Mouse (Mus musculus): Measurements from ENCODE around the gene Ssr3. TPM values are rescaled to one million over a fixed set of nuclear protein-coding genes. Genes with fewer than 3 reads are reported as not detected.
A peak's percentile ranks its signal among the peaks of the same experiment; 100 is the strongest.

The Ssr3 gene
- total RNA-seq, 2 experiments from 2014 or later = 91.3 to 114 TPM

GRCm38 (mm10) chr3:65379884-65380539 is 12.4 kb downstream of the Ssr3 start:
- ATAC-seq (replicated peaks; ENCODE audit: low FRiP score, poor library complexity, severe bottlenecking) = peak; percentile 65; the same call in 1 of the 2 replicates

GRCm38 (mm10) chr3:65378724-65379123 is 13.7 kb downstream of the Ssr3 start:
- no peak for ATAC-seq (replicated peaks; ENCODE audit: low FRiP score, poor library complexity, severe bottlenecking)

- no peak for ATAC-seq (replicated peaks; ENCODE audit: low FRiP score, poor library complexity, severe bottlenecking)
Observed at GRCm38 (mm10) chr3:65374729-65375128, 17.7 kb downstream of the Ssr3 start.

DNA sequence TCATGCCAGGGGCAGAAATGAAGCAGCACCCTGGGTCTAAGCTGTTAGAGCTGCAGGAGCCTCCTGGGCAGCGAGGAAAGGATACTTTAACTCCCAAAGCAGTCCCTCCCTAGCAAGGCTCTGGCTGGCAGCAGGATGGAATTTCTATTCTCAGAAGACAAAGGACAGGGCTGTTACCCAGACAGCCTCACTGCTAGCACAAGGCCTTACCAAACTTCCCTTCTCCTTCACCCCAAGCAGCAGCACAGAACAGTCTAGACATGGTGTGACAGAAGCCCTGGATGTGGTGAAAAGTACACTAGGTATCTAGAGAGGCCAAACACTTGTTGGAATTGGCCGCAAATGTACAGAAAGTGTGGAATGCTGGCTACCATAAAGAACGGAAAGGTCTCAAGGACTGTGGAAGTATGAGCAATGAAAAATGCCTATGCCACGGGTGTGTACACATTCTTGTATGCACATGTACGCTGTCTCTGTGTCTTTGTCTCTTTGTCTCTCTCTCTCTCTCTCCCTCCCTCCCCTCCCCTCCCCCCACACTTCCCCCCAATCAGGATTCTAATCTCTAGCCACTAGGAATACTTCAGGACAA is 18.7 kb downstream of the Ssr3 start:
- no peak for ATAC-seq (replicated peaks; ENCODE audit: low FRiP score, poor library complexity, severe bottlenecking)

DNA sequence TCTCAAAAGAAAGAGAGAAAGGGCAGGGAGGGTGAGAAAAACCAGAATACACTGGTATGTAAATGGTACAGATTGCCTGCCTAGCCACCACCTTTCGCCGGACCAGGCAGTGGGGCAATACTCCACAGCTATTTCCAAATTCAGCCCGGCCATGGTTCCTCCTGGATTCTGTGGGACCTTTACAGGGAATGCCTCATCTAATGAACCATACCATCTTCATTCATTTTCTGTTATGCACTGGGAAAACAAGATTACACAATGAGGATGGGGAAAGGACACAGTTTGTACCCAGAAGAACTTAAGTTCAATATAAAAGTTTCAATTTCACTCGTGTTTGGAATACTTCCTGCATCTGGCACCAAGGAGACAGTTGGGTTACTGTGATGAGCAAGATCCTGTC is 19.9 kb downstream of the Ssr3 start:
- ATAC-seq (replicated peaks; ENCODE audit: low FRiP score, poor library complexity, severe bottlenecking) = no peak

- ATAC-seq (replicated peaks; ENCODE audit: low FRiP score, poor library complexity, severe bottlenecking) = no peak
Observed at GRCm38 (mm10) chr3:65367944-65368343, 24.5 kb downstream of the Ssr3 start.

DNA sequence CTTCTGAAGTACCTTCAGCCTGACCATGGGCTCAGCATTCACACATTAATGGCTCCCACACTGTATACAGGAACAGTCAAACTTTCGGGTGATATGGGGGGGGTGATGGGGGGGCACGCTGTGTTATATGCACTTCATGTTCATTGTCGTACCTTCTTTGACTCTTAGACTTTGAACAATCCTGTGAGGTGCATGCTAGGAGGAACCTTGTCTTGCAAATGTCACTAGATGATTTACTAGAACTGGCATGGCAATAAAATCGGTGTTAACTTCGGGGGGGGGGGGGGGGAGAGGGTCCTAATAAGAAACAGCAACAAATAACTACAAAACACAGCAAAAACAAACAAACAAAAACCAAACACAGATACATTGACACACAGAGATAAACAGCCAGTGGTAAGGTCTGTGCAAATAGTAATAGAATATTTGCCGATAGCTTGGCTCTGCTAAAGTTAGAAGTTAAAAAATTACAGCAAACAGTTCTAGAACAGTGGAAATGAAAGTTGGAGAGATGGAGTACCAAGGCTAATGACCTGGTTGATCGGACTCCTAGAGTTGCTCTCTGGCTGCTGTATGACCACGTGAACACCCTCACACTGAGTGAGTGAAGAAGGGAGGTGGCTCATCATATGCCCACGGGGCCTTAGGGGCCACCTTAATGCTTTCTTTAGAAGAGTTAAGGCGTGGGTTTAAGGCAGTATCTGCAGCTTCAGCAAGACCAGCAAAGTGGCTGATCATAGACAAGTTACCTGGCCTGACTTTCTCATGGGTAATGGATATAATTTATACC is 26.3 kb downstream of the Ssr3 start:
- no peak for ATAC-seq (replicated peaks; ENCODE audit: low FRiP score, poor library complexity, severe bottlenecking)

- no peak for ATAC-seq (replicated peaks; ENCODE audit: low FRiP score, poor library complexity, severe bottlenecking)
Observed at GRCm38 (mm10) chr3:65365184-65365583, 27.2 kb downstream of the Ssr3 start.

DNA sequence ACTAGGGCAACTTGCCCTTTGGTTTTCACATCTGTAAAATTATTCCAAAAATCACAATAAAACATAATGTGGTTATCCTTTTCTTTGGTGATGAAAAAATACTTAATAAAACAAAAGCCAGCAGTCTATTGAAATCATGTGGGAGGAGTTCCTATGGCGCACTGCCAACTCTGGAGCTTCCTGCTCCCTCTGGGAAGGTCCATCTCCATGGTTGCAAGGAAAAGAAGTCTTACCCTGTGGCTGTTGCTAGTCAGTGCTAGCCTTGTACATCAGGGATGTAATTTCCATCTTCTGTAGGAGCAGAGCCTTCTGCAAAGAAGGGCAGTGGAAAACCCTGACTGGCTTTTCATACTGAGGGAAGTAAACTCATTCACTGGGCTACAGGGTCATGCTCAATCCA is 29.0 kb downstream of the Ssr3 start:
- ATAC-seq (replicated peaks; ENCODE audit: low FRiP score, poor library complexity, severe bottlenecking) = no peak

DNA sequence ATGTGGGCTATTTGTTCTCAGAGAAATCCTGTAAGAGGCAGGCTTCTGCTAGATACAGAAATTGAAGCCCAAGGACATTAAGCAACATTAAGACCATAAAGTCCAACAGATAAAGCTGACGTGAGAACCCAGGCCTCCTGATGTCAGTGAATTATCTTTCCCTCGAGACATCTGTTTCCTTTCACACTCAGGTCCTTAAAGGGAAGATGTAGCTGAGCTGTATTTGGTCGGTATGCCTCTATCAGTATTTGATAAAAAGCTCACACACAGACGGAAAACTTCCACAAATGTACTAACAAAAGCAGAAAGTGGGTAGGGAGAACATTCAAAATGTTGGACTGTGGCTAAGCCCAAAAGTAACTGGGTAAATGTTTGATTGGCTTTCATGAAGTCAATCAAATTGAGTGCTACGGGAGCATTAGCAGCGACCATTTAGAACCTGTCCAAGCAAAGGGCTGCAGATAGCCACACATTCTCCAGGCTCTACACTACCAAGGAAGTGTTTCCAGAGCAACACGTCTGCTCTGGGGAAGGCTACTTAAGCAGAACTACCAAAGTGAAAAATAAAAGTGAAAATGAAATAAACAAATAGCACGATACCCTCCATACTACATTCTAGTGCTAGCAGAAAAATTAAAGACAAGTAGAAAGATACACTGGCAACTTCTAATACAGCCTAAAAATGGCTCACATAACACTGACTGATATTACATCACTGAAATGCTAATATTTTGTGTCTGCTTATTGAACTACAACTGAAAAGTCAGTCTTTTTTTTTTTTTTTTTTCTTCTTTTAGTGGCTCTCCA is 32.1 kb downstream of the Ssr3 start:
- ATAC-seq (replicated peaks; ENCODE audit: low FRiP score, poor library complexity, severe bottlenecking) = no peak

DNA sequence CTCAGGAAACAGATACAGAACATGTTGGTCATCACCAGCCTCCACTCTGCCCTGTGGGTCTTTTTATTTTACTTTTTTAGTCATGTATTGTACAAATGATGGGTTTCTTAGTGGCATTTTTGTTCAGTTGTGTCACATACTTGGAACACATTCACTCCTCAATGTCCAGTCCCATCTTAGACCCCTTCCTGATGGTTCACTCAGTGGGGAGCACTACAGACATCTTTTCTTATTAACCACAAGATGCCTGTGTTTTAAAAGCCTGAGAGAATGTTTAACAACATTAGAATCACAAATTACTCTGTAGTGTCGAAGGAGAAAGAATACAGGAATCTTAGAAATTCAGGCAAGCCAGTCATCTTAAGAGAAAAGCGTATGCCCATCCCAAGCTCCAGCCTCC is 33.6 kb downstream of the Ssr3 start:
- no peak for ATAC-seq (replicated peaks; ENCODE audit: low FRiP score, poor library complexity, severe bottlenecking)

- no peak for ATAC-seq (replicated peaks; ENCODE audit: low FRiP score, poor library complexity, severe bottlenecking)
Observed at GRCm38 (mm10) chr3:65358275-65358674, 34.1 kb downstream of the Ssr3 start.

DNA sequence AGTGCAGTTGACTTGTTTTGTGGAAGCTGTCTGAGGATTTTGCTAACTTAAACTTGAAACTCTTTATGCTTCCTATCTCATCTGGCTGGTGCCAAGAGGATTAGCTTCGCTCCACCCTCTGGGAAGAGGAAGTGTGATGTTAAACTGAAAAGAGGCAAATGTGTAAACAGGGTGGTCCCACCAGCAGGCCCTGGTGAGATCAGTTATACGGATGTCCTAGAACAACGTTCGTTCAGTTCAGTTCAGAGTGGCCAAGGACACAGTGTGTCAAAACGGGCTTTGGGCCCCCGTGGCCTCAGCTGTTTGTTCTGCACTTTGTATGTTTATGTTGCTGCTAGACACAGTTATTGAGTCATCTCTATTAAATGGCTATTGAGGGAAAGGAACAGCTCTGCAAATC is 36.9 kb downstream of the Ssr3 start:
- ATAC-seq (replicated peaks; ENCODE audit: low FRiP score, poor library complexity, severe bottlenecking) = no peak

GRCm38 (mm10) chr3:65353263-65354037 is 39.0 kb downstream of the Ssr3 start:
- no peak for ATAC-seq (replicated peaks; ENCODE audit: low FRiP score, poor library complexity, severe bottlenecking)

- ATAC-seq (replicated peaks; ENCODE audit: low FRiP score, poor library complexity, severe bottlenecking) = no peak
Observed at GRCm38 (mm10) chr3:65352278-65353127, 39.9 kb downstream of the Ssr3 start.

DNA sequence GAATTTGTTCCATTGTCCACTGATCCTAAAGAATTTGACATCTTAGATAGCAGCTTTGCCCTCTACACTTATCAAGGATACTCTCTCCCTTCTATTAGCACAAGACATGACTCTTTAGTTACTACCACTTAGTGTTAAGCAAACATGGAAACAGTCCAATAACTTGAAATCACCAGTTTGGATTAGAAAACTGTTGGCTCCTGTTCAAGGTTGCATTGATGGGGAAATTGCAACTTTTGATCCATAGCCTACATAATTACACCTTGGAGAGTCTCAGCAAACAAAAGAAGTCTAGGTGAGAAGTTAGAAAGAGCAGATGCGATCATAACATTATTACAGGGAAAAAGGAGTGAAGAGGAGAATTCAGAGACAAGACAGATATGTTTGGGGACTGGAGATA is 46.2 kb downstream of the Ssr3 start:
- ATAC-seq (replicated peaks; ENCODE audit: low FRiP score, poor library complexity, severe bottlenecking) = no peak

- no peak for ATAC-seq (replicated peaks; ENCODE audit: low FRiP score, poor library complexity, severe bottlenecking)
Observed at GRCm38 (mm10) chr3:65340173-65340951, 52.1 kb downstream of the Ssr3 start.
